Mouse (Mus musculus) gastrocnemius, adult 2 months (tissue): Measurements from ENCODE around the gene Mtr. TPM values are rescaled to one million over a fixed set of nuclear protein-coding genes. Genes with fewer than 3 reads are reported as not detected.
A peak's percentile ranks its signal among the peaks of the same experiment; 100 is the strongest.

ENCODE experiments used
- DNase-seq: peaks from one replicate; pipeline ENCODE4 v3.0.0; 2022
- H3K27ac ChIP-seq: fragments of 200-600 bp; 2 replicates; pipeline ENCODE4 v1.8.1; 2022; ENCODE audit warnings: mild to moderate bottlenecking
- H3K4me3 ChIP-seq: fragments of 200-600 bp; 2 replicates; pipeline ENCODE4 v1.8.1; 2022; ENCODE audit warnings: mild to moderate bottlenecking, moderate library complexity
- CTCF ChIP-seq: fragments of 200-600 bp; IDR thresholded peaks from 2 replicates; pipeline ENCODE4 v1.8.1; 2022; ENCODE audit warnings: antibody characterized with exemption, mild to moderate bottlenecking, moderate library complexity
- intact Hi-C: fragments of 180-260 bp; cut with DNase I; formaldehyde crosslinking; loops from one replicate; pipeline ENCODE4 v1.15.1; 2025
- long read RNA-seq, 2 experiments: library from polyadenylated mRNA; stranded (forward); transcript quantifications; one replicate each; pipeline ENCODE4 v2.0.0; 2021
- total RNA-seq, 2 experiments: library from RNA; stranded (reverse); gene quantifications; 2 replicates each; pipeline ENCODE4 v1.2.3; 2021

Mtr gene
- 10 to 100 TPM; 15.6 to 18.0 TPM for total RNA-seq
- long read RNA-seq, experiment 1, full-length matches to known transcripts: 5 of 11 reads
- long read RNA-seq, experiment 1, partial matches to known transcripts: 2 of 11 reads
- long read RNA-seq, experiment 1, other reads (novel, unspliced or antisense): 4 of 11 reads
- long read RNA-seq, experiment 2, full-length matches to known transcripts: 4 of 6 reads
- long read RNA-seq, experiment 2, partial matches to known transcripts: 2 of 6 reads
- long read RNA-seq, experiment 2, other reads (novel, unspliced or antisense): 0 of 6 reads

DNA sequence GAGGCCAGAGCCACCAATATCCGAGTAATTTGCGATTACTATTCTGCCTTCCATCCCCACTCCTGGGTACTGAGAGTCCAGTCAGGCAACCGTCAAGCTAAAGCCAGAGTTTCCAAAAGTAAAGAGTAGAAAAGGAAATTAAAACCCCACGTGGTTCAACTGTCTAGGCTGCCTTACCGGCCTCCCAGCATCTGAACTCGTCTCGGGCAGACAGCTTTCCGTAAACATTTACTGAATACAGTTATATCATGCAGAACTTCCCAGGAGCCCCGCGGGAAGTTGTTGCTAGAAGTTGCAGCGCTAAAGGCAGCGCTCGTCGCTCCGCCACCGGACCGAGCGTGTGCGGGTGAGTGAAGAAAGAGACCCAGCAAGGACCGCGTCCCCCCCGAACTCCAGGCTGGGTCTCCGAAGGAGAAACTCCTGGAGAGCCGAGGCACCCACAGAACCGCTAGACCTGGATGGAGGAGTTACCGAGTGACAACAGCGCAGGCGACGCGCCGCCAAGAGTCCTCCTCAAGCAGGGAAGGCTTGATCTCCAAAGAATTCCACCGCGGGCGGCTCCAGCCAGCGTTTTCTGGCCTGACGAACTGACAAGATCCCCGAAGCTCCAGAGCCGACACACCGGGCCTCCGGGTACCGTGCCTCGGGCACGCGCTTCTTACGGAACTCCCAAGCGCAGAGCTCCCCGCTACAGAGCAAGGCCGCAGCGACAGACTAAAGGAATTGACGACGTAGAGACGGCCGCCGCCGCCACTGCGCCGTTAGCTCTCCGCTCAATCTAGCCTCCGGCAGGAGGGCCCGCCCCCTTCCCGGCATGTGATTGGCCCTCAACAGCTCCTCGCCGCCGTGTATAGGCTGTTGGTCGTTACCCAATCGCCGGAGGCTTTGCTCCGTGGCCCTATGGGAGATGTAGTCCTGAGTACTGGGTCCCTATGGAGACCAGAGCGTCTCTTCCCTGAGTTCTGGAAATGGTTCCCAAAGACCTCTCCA, at the start of gene Mtr:
Mtr (minus strand) TSS at position 723 of the 990 bp plus-strand sequence.
- peak within 1 kb of the TSS; percentile 95 for H3K27ac ChIP-seq
- intact Hi-C loops: loop anchor here (5.0 kb wide), 1 partner anchor 45 kb away; no protein-coding TSS in a partner anchor
- TF ChIP-seq CTCF: no peak
- peak within 1 kb of the TSS; percentile 96 for H3K4me3 ChIP-seq
- DNase-seq: peak; percentile 98

DNA sequence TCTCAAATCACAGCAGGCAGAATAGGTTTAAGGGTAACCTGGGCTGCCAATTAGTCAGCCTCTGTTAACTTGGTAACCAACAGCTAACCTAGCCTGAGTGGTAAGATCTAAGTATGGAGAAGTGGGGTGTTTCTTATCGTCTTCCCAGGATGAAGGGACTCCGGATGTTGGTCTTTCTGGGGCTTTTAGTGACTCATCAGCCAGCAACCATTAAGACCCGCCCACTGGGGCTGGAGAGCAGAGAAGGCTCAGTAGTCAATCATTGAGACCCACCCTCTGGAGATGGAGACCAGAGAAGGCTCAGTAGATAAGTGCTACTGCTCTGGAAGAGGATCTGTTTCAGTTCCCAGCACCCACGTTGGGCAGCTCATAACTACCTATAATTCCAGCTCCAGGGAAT, 49.4 kb upstream of the Mtr start:
- no peak overlapping the region for H3K27ac ChIP-seq
- no peak overlapping the region for H3K4me3 ChIP-seq
- DNase-seq: no peak
- intact Hi-C loops: no loop called here
- TF ChIP-seq CTCF: no peak

DNA sequence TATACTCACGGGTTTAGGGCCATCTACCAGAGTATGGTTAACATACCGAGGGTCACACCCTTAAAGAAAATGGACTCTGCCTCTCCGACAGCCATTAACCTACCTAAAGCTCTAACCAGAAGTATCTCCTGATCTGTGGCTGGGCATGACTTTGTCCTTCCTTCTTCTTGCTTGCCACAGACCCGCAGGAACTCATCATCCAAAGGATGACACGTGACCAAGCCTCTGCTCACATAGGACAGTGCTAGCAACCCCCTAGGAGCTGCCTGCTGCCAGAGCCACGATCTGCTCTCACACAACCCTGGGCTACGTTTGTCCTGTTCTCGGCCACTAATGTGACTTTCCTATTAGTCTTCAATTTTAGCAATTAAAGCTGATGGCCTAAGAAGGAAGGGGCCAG, 47.6 kb upstream of the Mtr start:
- TF ChIP-seq CTCF: no peak
- no peak overlapping the region for H3K4me3 ChIP-seq
- intact Hi-C loops: no loop called here
- DNase-seq: no peak
- H3K27ac ChIP-seq: no peak overlapping the region

DNA sequence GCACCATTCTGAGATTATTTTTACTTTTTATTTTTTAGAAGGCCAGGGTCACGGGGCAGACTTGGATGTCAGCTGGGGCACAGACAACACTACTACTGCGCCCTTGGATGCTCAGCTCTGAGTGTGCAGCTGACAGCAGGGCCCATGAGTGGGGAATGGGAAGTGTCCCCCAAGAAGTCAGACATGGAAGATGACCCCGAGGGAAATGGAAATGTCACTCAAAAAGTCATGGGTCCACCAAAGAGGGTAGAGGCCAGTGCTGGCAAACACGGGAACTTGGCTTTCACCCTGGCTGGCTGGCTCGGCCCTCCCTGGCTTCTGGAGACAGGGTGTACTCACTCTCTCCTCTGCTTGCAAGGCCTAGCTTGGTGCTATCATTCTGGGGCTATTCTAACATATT, 47.1 kb upstream of the Mtr start:
- DNase-seq: no peak
- Histone ChIP-seq H3K4me3 (no peak overlapping the region), H3K27ac (no peak overlapping the region)
- no peak for TF ChIP-seq CTCF
- intact Hi-C loops: no loop called here

DNA sequence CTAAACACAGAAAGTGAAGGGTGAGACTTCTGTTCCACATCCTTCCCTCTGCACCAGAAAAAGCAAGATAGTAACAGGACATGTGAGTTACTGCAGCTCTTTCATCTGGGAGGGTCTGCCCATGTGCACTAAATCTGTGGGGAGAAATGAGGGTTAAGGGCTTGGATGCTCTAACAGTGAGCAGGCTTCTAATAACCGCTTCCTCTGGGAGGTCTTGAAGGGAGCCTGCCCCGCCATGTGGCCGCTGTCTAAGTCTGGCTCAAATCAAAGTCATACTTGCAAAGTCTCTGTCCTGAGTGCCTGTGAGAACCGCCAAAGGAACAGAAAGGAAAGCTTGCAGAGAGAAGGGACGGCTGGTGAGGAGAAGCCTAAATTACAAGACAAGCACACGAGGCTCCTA, 39.9 kb upstream of the Mtr start:
- H3K27ac ChIP-seq: no peak overlapping the region
- no peak overlapping the region for H3K4me3 ChIP-seq
- DNase-seq: no peak
- no peak for TF ChIP-seq CTCF
- intact Hi-C loops: loop anchor here (2.0 kb wide), 1 partner anchor 89 kb away; no protein-coding TSS in a partner anchor

DNA sequence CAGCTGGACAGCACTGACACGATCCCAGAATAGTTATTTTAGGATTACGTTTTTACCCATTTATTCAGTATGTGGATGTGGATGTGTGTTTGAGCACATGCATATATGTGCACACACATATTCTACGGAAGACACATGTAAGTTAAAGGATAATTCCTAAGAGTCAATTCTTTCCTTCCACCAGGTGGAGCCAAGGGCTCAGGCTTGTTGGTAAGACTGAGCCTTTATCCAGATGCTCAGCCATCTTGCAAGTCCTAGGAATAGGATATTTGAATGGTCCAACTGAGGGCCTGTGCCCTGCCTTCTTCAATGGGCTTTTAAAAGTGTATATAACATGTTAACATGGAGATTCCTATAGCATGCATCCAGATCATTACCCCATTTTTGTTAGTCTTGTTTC, 38.8 kb upstream of the Mtr start:
- 0 out of 2 replicates have a peak overlapping the region, but pooled peaks have one; percentile 20 for H3K27ac ChIP-seq
- DNase-seq: no peak
- no peak overlapping the region for H3K4me3 ChIP-seq
- intact Hi-C loops: loop anchor here (2.0 kb wide), 1 partner anchor 90 kb away; no protein-coding TSS in a partner anchor
- TF ChIP-seq CTCF: peak; percentile 64

DNA sequence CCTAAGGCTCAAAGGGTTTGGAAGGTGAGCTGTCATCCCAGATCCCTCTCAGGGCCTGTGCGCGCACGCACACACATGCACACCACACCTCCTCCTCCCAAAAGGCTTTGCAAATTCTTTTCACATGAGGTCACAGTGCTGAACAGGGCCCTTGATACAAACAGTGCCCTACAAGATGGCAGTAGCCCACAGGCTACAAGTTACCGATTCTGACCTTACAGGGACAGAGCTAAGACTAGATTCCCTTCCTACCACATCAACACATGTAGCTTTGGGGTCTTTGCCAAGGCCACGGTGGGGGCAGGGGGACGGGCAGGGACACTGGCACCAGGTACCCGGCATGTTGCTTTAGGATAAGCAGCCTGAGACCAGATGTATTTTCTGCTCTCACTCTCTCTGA, 35.9 kb upstream of the Mtr start:
- H3K27ac ChIP-seq: peak overlapping the region; percentile 76
- peak; percentile 49 for DNase-seq
- no peak for TF ChIP-seq CTCF
- H3K4me3 ChIP-seq: no peak overlapping the region
- intact Hi-C loops: no loop called here

DNA sequence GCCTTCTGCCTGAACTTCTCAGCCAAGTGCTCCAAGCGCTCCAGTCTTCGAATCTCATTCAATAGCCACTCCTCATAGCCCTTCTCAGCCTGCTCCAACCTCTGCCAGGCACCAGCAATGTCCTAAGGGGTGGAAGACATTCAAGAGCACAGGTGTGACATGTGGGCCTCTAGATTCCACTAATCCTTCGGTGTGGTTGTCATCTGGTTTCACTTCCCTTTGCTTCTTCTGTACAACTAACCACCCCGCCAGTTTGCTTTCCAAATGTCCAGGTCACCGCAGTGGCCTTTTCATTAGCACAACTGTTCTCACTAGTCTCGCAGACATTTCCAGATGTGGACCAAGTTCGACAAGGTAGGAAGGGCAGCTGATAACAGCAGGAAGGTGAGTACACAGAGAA, 32.8 kb upstream of the Mtr start:
- intact Hi-C loops: no loop called here
- DNase-seq: no peak
- no peak for TF ChIP-seq CTCF
- no peak overlapping the region for H3K4me3 ChIP-seq
- H3K27ac ChIP-seq: no peak overlapping the region

DNA sequence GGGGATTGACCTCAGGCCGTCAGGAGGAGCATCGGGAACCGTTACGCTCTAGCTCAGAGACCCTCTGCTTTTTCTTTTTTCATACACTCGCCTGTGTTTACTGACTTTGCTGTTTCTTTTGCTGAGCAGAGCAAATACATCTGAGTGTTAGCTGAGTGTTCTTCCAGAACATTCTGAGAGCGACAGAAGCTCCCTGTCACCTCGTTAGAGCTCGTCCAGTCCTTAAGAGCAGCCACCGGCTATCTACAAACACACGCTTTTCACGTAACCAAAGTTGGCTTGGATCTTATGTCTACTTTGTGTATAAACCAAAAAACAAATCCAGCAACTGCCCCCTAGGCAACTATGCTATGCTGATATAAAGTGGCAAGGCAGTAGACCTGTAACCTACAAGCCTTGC, 26.6 kb upstream of the Mtr start:
- intact Hi-C loops: no loop called here
- TF ChIP-seq CTCF: no peak
- Histone ChIP-seq H3K27ac (peak overlapping the region; percentile 88), H3K4me3 (no peak overlapping the region)
- no peak for DNase-seq

DNA sequence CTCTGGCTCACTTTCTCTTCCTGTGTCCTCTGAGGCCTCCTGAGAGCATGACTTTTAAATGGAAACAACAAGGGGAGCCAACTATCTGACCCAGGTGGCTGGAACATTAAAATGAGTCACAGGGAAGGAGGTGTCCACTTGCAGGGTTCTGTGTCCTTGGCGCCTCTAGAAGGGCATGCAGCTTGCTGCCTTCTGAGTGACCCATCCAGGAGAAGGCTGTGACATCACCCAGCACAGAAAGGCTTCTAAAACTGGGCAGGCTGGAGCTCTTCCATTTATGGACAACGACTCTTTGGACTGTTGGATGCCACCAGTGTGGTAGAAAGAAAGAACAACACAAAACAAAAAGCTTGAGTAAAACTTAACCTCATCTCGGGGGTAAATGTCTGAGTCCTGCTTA, 25.9 kb upstream of the Mtr start:
- no peak overlapping the region for H3K4me3 ChIP-seq
- TF ChIP-seq CTCF: no peak
- intact Hi-C loops: no loop called here
- peak; percentile 70 for DNase-seq
- peak overlapping the region; percentile 88 for H3K27ac ChIP-seq

DNA sequence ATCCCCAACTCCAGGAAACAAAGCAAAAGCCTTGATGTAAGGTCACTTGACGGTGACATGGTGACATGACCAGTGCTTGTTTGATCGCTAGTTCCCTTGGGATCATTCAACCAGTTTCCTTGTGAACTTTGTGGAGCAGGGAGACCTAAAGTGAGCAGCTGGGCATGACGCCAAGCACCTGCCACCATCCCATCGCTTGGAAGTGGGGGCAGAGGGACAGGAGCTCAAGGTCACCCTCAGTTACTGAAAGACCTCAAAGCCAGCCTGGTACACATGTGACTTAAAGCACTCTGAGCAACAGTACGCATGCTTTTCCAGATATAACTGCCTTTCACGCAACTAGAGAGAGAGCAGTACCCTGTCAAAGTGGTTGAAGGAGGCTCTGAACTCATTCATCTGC, 16.8 kb upstream of the Mtr start:
- no peak for TF ChIP-seq CTCF
- no peak for DNase-seq
- Histone ChIP-seq H3K4me3 (no peak overlapping the region), H3K27ac (0 out of 2 replicates have a peak overlapping the region, but pooled peaks have one; percentile 4)
- intact Hi-C loops: no loop called here

DNA sequence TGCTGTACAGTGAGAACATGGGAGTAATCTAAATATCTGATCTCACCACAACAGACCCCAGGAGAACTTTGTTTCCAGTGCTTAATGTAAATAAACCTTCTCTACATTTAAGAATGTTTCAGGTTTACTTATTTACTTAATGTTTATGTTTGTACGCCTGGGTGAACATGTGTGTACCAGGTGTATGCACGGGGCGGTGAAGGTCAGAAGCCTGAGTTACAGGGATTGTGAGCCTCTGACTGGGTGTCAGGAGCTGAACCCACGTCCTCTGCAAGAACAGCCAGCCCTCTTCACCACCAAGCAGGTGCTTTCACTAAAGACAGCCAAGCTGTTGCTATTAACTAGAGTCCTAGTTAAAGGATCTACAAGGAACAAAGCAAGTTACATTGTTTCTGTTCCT, 16.3 kb upstream of the Mtr start:
- TF ChIP-seq CTCF: no peak
- intact Hi-C loops: no loop called here
- no peak for DNase-seq
- Histone ChIP-seq H3K27ac (0 out of 2 replicates have a peak overlapping the region, but pooled peaks have one; percentile 4), H3K4me3 (no peak overlapping the region)

DNA sequence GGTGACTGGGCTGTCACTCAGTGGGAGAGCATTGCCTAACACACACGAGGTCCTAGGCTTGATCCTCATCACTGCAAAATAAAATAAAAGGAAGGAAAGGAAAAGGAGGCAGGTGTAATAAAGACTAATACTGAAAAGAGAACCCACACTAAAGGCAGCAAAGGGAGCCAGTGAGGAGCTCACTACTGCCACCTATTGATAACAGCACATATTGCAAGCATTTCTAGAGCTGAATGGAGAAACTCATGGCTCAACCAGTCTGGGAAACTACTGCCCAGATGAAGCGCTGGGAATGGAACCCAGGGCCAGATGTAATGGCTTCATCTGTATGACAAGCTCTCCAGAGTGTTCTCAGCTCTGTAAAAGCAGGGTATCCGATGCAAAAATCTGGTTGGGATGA, 15.0 kb upstream of the Mtr start:
- intact Hi-C loops: loop anchor here (1.0 kb wide), 1 partner anchor 63 kb away; no protein-coding TSS in a partner anchor
- peak; percentile 86 for TF ChIP-seq CTCF
- H3K4me3 ChIP-seq: no peak overlapping the region
- no peak for DNase-seq
- peak overlapping the region; percentile 28; the same call in 1 of the 2 replicates for H3K27ac ChIP-seq
